Mouse (Mus musculus): ENCODE data around the gene Emilin1. TPM values are rescaled to one million over a fixed set of nuclear protein-coding genes. Genes with fewer than 3 reads are reported as not detected.

Gene Emilin1
- polyA plus RNA-seq, 1 experiment = 0.50 TPM

- Histone ChIP-seq H3K36me3 (ENCODE audit: control insufficient read depth) (peaks cover 19% of the 10 kb centered on the region), H3K9me3 (ENCODE audit: control insufficient read depth, low read length) (no peaks in the 10 kb centered on the region), H3K4me1 (ENCODE audit: control insufficient read depth) (peaks cover 59% of the 10 kb centered on the region), H3K27me3 (ENCODE audit: control insufficient read depth) (no peaks in the 10 kb centered on the region), H3K4me3 (replicated peaks) (peak overlapping the region; percentile 45)
- TF ChIP-seq TAL1 (IDR thresholded peaks at IDR 0.05; ENCODE audit: low read length) = no peak
These were observed 966 bp downstream of the Emilin1 start for GRCm38 (mm10) chr5:30914101-30914635.

- no peaks in the 10 kb centered on the region for H3K27me3 ChIP-seq (ENCODE audit: control insufficient read depth)
- TF ChIP-seq GATA1 (IDR thresholded peaks at IDR 0.05; ENCODE audit: low read length) (no peak), TAL1 (IDR thresholded peaks at IDR 0.05; ENCODE audit: low read length) (no peak)
These were observed 1.6 kb downstream of the Emilin1 start for GRCm38 (mm10) chr5:30914849-30915248.

GRCm38 (mm10) chr5:30915456-30915855 lies 2.3 kb downstream of the Emilin1 start:
- no peak for TF ChIP-seq GATA1 (IDR thresholded peaks at IDR 0.05; ENCODE audit: low read length)
- no peak for TF ChIP-seq TAL1 (IDR thresholded peaks at IDR 0.05; ENCODE audit: low read length)
- Histone ChIP-seq H3K36me3 (ENCODE audit: control insufficient read depth) (peaks cover 27% of the 10 kb centered on the region), H3K4me3 (replicated peaks) (peak overlapping the region; percentile 34), H3K4me1 (ENCODE audit: control insufficient read depth) (peaks cover 61% of the 10 kb centered on the region), H3K9me3 (ENCODE audit: control insufficient read depth, low read length) (no peaks in the 10 kb centered on the region), H3K27me3 (ENCODE audit: control insufficient read depth) (no peaks in the 10 kb centered on the region)

More at GRCm38 (mm10) chr5:30914849-30915248, 1.6 kb downstream of the Emilin1 start:
- H3K9me3 ChIP-seq (ENCODE audit: control insufficient read depth, low read length) = no peaks in the 10 kb centered on the region
- peaks cover 58% of the 10 kb centered on the region for H3K4me1 ChIP-seq (ENCODE audit: control insufficient read depth)
- peak overlapping the region; percentile 45 for H3K4me3 ChIP-seq (replicated peaks)
- peaks cover 22% of the 10 kb centered on the region for H3K36me3 ChIP-seq (ENCODE audit: control insufficient read depth)

GRCm38 (mm10) chr5:30915974-30916433 lies 2.8 kb downstream of the Emilin1 start:
- Histone ChIP-seq H3K9me3 (ENCODE audit: control insufficient read depth, low read length) (no peaks in the 10 kb centered on the region), H3K36me3 (ENCODE audit: control insufficient read depth) (peaks cover 27% of the 10 kb centered on the region), H3K4me1 (ENCODE audit: control insufficient read depth) (peaks cover 67% of the 10 kb centered on the region), H3K4me3 (replicated peaks) (no peak overlapping the region), H3K27me3 (ENCODE audit: control insufficient read depth) (no peaks in the 10 kb centered on the region)
- TF ChIP-seq GATA1 (IDR thresholded peaks at IDR 0.05; ENCODE audit: low read length) (no peak), TAL1 (IDR thresholded peaks at IDR 0.05; ENCODE audit: low read length) (no peak)

GRCm38 (mm10) chr5:30916841-30917240 lies 3.6 kb downstream of the Emilin1 start:
- peaks cover 74% of the 10 kb centered on the region for H3K4me1 ChIP-seq (ENCODE audit: control insufficient read depth)
- no peaks in the 10 kb centered on the region for H3K27me3 ChIP-seq (ENCODE audit: control insufficient read depth)
- no peaks in the 10 kb centered on the region for H3K9me3 ChIP-seq (ENCODE audit: control insufficient read depth, low read length)
- TF ChIP-seq TAL1 (IDR thresholded peaks at IDR 0.05; ENCODE audit: low read length) (no peak), GATA1 (IDR thresholded peaks at IDR 0.05; ENCODE audit: low read length) (no peak)
- no peak overlapping the region for H3K4me3 ChIP-seq (replicated peaks)
- peaks cover 27% of the 10 kb centered on the region for H3K36me3 ChIP-seq (ENCODE audit: control insufficient read depth)

- Histone ChIP-seq H3K4me1 (ENCODE audit: control insufficient read depth) (peaks cover 75% of the 10 kb centered on the region), H3K4me3 (replicated peaks) (no peak overlapping the region), H3K9me3 (ENCODE audit: control insufficient read depth, low read length) (no peaks in the 10 kb centered on the region), H3K27me3 (ENCODE audit: control insufficient read depth) (no peaks in the 10 kb centered on the region), H3K36me3 (ENCODE audit: control insufficient read depth) (peaks cover 27% of the 10 kb centered on the region)
- TF ChIP-seq GATA1 (IDR thresholded peaks at IDR 0.05; ENCODE audit: low read length) = no peak
- TF ChIP-seq TAL1 (IDR thresholded peaks at IDR 0.05; ENCODE audit: low read length) = no peak
These were observed 4.1 kb downstream of the Emilin1 start for GRCm38 (mm10) chr5:30917348-30917747.

- no peaks in the 10 kb centered on the region for H3K27me3 ChIP-seq (ENCODE audit: control insufficient read depth)
- peaks cover 75% of the 10 kb centered on the region for H3K4me1 ChIP-seq (ENCODE audit: control insufficient read depth)
- TF ChIP-seq TAL1 (IDR thresholded peaks at IDR 0.05; ENCODE audit: low read length) (no peak), GATA1 (IDR thresholded peaks at IDR 0.05; ENCODE audit: low read length) (no peak)
- H3K36me3 ChIP-seq (ENCODE audit: control insufficient read depth) = peaks cover 27% of the 10 kb centered on the region
- H3K9me3 ChIP-seq (ENCODE audit: control insufficient read depth, low read length) = no peaks in the 10 kb centered on the region
- H3K4me3 ChIP-seq (replicated peaks) = no peak overlapping the region
These were observed 4.9 kb downstream of the Emilin1 start for GRCm38 (mm10) chr5:30917891-30918670.

GRCm38 (mm10) chr5:30918691-30919090 lies 5.5 kb downstream of the Emilin1 start:
- H3K9me3 ChIP-seq (ENCODE audit: control insufficient read depth, low read length) = no peaks in the 10 kb centered on the region
- no peaks in the 10 kb centered on the region for H3K27me3 ChIP-seq (ENCODE audit: control insufficient read depth)
- TF ChIP-seq GATA1 (IDR thresholded peaks at IDR 0.05; ENCODE audit: low read length) (no peak), TAL1 (IDR thresholded peaks at IDR 0.05; ENCODE audit: low read length) (no peak)
- peaks cover 70% of the 10 kb centered on the region for H3K4me1 ChIP-seq (ENCODE audit: control insufficient read depth)
- H3K36me3 ChIP-seq (ENCODE audit: control insufficient read depth) = peaks cover 27% of the 10 kb centered on the region
- no peak overlapping the region for H3K4me3 ChIP-seq (replicated peaks)

- Histone ChIP-seq H3K9me3 (ENCODE audit: control insufficient read depth, low read length) (no peaks in the 10 kb centered on the region), H3K4me3 (replicated peaks) (no peak overlapping the region), H3K27me3 (ENCODE audit: control insufficient read depth) (no peaks in the 10 kb centered on the region), H3K36me3 (ENCODE audit: control insufficient read depth) (peaks cover 32% of the 10 kb centered on the region), H3K4me1 (ENCODE audit: control insufficient read depth) (peaks cover 58% of the 10 kb centered on the region)
- TF ChIP-seq TAL1 (IDR thresholded peaks at IDR 0.05; ENCODE audit: low read length) (no peak), GATA1 (IDR thresholded peaks at IDR 0.05; ENCODE audit: low read length) (no peak)
These were observed 6.8 kb downstream of the Emilin1 start for GRCm38 (mm10) chr5:30919831-30920614.

Measured in erythroblast, embryonic 14.5 days (primary cell).